Mouse (Mus musculus): ENCODE measurements around the gene Tfrc.

Tfrc gene

GRCm38 (mm10) chr16:32608712-32609400 is at the start of gene Tfrc:
Gene Tfrc (plus strand): TSS chr16:32608920.
- peak; percentile 99 for DNase-seq (ENCODE audit: low read depth, low spot score)

- DNase-seq (ENCODE audit: low read depth, low spot score) = no peak
Observed at GRCm38 (mm10) chr16:32559493-32559892, 49.2 kb upstream of the Tfrc start.

DNA sequence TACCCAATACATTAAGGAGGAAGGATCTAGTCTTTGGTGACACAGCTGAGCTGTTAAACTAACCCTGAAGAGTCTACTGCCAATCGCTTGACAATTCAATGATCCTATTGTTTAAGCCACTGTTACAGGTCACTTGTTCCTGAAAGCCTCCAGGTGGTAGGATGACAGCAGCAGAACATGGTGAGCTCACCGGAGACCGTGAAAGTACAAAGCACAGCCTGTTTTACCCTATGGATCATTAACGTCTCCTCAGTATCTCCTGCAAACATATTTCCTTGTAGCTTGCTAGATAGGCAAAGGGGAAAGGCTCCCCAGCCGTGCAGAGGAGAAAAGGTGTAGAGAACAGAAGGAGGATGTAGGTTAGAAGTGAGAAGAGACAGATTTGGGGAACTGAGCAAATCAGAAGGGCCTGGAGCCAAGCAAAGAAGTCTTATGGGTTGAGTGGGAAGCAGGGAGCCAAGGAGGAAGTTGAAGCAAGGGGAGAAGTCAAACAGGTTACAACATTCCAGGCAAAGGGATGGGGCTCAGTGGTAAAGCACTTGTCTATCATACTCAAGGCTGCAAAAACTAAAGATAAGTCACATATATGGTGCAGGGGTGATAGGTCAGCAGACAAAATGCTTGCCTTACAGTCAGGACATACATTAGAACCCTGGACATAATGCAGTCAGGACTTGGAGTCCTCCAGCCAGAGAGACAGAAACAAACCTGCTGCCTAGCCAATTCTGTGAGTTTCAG is 45.5 kb upstream of the Tfrc start:
- no peak for DNase-seq (ENCODE audit: low read depth, low spot score)

DNA sequence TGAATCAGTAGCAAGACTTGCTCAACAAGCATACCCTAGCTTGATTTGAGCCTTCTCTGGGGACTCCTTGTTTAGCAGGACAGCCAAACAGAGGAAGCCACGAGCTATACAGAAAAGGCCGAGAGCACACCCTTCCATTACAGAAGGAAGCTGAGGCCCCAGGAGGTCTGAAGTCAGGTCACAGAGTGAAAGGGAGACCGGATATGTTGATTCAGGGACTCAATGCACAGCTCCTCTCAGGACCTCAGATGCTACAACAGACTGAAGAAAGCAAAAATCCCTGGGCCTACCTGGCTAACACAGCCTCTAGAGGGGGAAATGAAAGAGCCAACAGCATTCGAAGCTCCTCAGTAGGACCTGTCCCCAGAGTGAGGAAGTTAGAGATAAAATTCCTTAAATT is 41.4 kb upstream of the Tfrc start:
- DNase-seq (ENCODE audit: low read depth, low spot score) = no peak

DNA sequence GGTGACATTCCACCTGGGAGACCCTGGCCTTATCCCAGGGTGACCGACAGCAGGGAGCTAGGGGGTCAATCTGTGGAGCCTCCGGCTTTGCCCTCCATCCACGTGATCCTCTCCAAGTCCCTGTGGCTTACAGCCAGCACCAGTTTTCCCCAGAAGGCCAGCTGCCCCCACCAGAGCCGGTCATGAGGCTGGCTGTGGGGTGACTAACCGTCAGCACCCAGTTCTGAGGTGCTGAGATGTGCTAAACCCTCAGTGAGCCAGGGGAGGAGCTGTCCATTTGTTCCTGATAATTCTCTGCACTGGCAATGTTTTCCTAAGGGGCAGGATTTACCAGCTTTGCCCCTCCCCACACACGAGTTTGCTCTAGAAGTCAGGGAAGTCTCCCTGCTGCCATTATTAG is 40.3 kb upstream of the Tfrc start:
- DNase-seq (ENCODE audit: low read depth, low spot score) = no peak

- DNase-seq (ENCODE audit: low read depth, low spot score) = no peak
Observed at GRCm38 (mm10) chr16:32570042-32570441, 38.7 kb upstream of the Tfrc start.

GRCm38 (mm10) chr16:32572528-32572927 is 36.2 kb upstream of the Tfrc start:
- DNase-seq (ENCODE audit: low read depth, low spot score) = no peak

DNA sequence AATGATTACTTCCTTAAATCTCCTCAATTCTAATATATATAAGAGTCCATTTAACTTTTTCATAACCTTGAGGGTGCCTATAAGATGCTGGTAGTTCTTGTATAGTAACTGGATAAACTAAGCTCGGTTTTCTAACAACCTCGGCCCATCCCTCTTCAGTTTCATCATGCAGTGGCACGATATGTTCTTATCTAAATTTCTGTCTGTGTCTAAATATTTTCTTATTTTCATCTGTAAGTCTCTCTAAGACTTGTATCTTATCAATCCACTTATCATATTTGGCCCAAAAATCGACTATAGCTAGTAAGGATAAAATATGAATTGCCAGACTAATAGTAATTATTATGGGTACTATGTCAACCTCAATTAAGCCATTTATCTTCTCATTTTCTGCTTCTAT is 22.2 kb upstream of the Tfrc start:
- no peak for DNase-seq (ENCODE audit: low read depth, low spot score)

- no peak for DNase-seq (ENCODE audit: low read depth, low spot score)
Observed at GRCm38 (mm10) chr16:32588568-32588967, 20.2 kb upstream of the Tfrc start.

GRCm38 (mm10) chr16:32591521-32591920 is 17.2 kb upstream of the Tfrc start:
- DNase-seq (ENCODE audit: low read depth, low spot score) = no peak

DNA sequence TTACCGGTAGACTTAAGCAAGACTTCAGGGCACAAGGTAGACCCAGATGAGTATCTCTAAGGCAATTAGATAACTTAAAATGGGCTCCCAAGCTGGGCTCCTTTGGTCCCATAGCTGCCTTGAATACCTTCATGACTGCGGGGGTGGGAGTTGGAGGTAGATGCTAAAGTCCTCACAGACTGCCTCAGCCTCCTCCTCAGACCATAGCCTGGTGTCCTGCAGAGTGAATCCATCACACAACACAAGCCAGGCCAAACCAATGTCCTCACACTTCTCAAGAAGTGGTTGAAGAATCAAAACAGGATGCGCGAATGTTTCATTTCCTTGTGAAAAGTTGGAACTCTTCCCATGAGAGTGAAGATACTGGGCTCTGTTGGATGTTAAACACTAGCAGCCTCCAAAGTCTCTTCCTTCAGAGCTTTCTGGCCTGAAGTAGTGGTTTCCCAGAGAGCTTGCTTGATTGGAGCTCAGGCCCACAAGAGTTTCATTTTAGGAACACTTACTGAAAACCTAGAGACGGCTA is 15.4 kb upstream of the Tfrc start:
- no peak for DNase-seq (ENCODE audit: low read depth, low spot score)

- DNase-seq (ENCODE audit: low read depth, low spot score) = no peak
Observed at GRCm38 (mm10) chr16:32593916-32594315, 14.8 kb upstream of the Tfrc start.

- DNase-seq (ENCODE audit: low read depth, low spot score) = no peak
Observed at GRCm38 (mm10) chr16:32594701-32595100, 14.0 kb upstream of the Tfrc start.

GRCm38 (mm10) chr16:32595142-32595855 is 13.4 kb upstream of the Tfrc start:
- DNase-seq (ENCODE audit: low read depth, low spot score) = no peak

DNA sequence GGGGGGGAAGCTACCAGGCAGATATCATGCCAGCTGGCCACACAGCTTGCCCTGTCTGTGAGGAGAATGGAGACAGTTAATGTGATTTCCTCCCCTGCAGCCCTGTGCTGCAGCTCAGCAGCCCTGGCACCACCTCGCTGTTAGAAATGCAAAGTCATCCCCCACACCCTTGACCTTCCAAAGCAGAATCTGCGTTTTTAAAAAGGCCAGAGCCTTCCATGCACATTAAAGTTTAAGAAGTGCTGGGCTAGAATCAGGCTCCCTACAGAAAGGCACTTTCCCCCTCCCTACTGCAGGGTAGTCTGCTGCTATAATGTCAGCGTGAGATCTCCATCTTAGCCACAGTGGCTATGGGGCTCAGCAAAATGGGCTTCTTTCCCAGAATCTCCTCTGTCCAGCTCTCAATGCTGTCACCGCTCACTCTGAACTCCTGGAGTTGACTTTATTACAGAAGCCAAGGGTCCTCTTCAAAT is 10.8 kb upstream of the Tfrc start:
- DNase-seq (ENCODE audit: low read depth, low spot score) = no peak

DNA sequence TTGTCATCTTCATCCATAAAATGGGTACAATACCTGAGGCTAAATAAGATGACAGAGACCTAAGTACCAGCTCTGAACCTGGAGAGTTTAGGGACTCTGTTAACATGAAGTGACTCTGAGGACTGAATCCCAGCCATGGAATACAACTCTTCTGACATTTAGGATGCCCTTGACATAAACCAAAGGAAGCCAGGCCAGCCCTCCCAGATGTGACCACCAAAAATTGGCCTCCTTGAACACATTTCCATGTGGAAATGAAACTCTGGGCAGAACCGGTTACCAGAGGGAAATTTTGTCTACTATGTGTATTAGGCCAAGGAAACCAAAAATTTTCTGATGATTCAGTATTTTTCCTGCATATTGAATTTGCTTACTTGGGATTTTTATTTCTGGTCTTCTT is 9.6 kb upstream of the Tfrc start:
- DNase-seq (ENCODE audit: low read depth, low spot score) = no peak

- DNase-seq (ENCODE audit: low read depth, low spot score) = no peak
Observed at GRCm38 (mm10) chr16:32602193-32602685, 6.5 kb upstream of the Tfrc start.

DNA sequence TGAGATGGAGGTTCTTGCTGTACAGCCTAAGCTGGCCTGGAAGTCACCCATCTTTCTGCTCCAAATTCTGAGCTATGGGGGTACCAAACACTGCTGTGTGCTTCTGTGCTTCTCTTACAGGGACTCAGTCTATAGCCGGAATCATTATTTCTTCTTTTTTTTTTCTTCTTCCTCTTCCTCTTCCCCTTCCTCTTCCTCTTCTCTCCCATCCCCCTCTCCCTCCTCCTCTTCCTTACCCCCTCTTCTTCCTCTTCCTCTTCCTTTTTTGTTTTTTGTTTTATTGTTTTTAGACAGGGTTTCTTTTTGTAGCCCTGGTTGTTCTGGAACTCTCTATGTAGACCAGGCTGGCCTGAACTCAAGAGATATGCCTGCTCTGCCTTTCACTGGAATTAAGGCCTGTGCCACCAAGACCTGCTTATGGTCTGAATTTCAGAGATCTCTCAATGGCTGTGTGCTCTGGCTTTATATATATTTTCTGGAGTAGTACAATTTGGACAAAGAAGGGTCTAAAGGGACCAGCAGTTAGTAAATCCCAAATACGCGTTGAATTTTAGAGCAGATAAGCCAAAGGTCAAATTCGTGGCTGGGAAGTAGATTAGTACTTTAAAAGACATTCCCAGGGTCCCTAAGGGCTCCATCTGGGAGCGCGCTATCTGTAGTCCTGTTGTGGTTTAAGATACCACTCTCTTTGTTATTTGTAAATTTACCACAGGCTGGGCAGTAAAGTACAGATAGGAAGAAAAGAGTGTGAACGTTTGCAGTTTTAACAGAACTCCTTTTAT is 967 bp upstream of the Tfrc start:
- DNase-seq (ENCODE audit: low read depth, low spot score) = no peak

- no peak for DNase-seq (ENCODE audit: low read depth, low spot score)
Observed at GRCm38 (mm10) chr16:32608344-32608711, 392 bp upstream of the Tfrc start.

GRCm38 (mm10) chr16:32609401-32609779 is 670 bp downstream of the Tfrc start:
- DNase-seq (ENCODE audit: low read depth, low spot score) = peak; percentile 14

- DNase-seq (ENCODE audit: low read depth, low spot score) = no peak
Observed at GRCm38 (mm10) chr16:32610460-32611255, 1.9 kb downstream of the Tfrc start.

Data from embryo, embryonic 11.5 days (tissue).